Mouse (Mus musculus): ENCODE data around the gene Clp1. TPM values are rescaled to one million over a fixed set of nuclear protein-coding genes. Genes with fewer than 3 reads are reported as not detected.
A peak's percentile ranks its signal among the peaks of the same experiment; 100 is the strongest.
"Not testable (repeated sequence)": the region's sequence is repeated elsewhere in the genome, so short reads cannot be mapped to it uniquely, and the experiment has no call there.

The Clp1 gene
- polyA plus RNA-seq, 1 experiment, result 15.8 TPM

DNA sequence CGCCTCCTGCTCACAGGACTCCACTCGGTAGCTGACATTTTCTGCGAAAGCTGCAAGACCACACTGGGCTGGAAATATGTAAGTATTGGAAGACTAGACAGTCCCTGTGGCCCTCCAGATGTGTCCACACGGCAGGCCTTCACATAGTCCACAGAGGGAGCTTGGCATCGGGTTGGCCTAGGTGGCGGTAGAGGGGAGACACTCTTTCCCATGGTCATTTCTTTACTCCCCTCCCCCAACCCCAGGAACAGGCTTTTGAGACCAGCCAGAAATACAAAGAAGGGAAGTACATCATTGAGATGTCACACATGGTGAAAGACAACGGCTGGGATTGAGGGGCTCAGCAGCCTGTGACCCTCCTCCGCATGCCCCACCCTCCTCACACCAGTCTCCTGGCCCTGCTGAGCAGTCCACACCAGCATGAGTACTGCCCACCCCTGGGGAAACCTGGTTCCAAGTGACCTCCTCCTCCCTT lies 10.3 kb upstream of the Clp1 start:
- DNase-seq (ENCODE audit: low read depth), result peak; percentile 51
- TF ChIP-seq CTCF (IDR thresholded peaks at IDR 0.05; ENCODE audit: borderline replicate concordance, extremely low read depth, insufficient read depth, insufficient read length), result peak; percentile 31; the same call in 1 of the 2 replicates
- TF ChIP-seq POLR2A (IDR thresholded peaks at IDR 0.05; ENCODE audit: borderline replicate concordance, extremely low read depth, insufficient read depth, insufficient read length, poor library complexity, severe bottlenecking), result 0 out of 2 replicates have a peak, but pooled peaks have one; percentile 4

DNA sequence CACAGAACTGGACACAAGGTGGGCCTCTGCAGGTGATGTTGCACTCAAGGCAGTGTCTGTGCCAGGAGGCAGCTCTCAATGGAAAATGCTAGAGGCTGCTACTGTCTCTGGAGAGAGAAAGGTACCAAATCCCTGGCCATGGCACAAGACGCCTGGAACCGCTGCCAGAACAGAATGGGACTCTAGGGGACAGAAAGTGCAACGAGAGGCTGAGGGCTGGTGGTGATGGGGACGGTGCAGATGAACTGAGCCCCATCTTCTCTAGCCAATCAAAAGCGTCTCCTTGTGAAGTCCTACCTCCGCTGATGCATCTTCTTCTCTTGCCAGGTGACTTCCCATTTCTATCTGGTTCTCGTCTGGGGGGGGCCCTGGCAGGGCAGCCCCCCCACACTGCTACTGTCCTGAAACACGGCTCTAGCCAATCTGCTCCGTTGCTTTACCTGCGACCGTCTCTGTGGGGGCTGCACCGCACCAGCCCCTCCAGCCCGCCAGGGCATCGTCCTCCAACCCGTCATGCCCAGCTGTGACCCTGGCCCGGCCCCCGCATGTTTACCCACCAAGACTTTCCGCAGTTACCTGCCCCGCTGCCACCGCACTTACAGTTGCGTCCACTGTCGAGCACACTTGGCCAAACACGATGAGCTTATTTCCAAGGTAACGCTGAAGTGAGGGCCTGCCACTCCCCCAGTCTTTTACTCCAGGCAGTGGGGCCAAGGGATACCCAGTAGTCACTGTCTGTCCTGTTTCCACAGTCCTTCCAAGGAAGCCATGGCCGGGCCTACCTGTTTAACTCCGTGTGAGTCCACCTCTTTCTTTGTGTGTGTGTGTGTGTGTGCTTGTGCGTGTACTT lies 9.4 kb upstream of the Clp1 start:
- peak; percentile 36 for DNase-seq (ENCODE audit: low read depth)
- TF ChIP-seq CTCF (IDR thresholded peaks at IDR 0.05; ENCODE audit: borderline replicate concordance, extremely low read depth, insufficient read depth, insufficient read length) (no peak), POLR2A (IDR thresholded peaks at IDR 0.05; ENCODE audit: borderline replicate concordance, extremely low read depth, insufficient read depth, insufficient read length, poor library complexity, severe bottlenecking) (no peak)

DNA sequence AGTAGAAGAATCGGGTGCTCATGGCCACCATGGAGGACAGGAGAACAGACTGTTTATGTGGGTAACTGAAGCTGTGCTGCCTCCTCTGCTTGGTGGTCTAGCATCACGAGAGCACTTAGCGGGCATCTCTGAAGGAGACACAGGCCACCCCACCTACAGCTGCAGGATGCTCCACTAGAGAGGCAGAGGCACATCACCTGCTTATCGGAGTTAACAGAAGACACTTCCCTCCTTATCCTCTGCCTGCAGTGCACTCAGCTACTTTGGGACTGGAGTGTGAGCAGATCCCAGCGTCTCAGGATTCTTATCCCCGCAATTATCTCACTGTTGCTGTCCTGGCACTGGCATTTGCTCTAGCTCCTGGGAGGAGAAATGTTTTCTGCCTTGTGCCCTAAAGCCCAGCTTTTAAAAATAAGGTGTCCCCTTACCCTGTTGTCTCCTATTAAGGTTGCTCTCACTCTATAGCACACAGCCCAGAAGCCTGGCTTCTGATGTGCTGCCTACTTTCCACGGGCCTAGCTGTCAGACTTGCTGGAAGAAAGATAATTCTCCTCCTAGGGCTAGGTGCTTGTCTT lies 8.3 kb upstream of the Clp1 start:
- peak; percentile 43 for DNase-seq (ENCODE audit: low read depth)
- TF ChIP-seq POLR2A (IDR thresholded peaks at IDR 0.05; ENCODE audit: borderline replicate concordance, extremely low read depth, insufficient read depth, insufficient read length, poor library complexity, severe bottlenecking), result no peak
- TF ChIP-seq CTCF (IDR thresholded peaks at IDR 0.05; ENCODE audit: borderline replicate concordance, extremely low read depth, insufficient read depth, insufficient read length), result no peak

DNA sequence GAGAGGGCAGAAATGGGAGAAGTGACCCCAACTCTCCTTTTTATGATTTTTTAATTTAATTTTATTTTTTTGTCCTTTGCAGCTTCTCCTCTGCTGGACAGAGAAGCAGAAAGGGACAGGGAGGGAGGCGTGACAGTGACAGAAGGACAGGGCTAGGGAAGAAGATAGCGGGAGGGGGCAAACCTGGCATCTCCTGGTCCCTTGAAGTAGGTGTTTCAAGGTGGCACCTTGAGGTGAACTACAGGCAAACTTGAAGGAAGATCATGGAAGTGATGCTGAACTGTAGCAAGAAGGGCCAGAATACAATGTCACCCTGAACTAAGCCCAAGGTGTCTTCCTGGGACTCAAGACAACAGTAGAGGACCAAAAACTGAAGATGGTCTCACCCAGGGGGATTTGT lies 7.8 kb upstream of the Clp1 start:
- DNase-seq (ENCODE audit: low read depth), result no peak
- TF ChIP-seq CTCF (IDR thresholded peaks at IDR 0.05; ENCODE audit: borderline replicate concordance, extremely low read depth, insufficient read depth, insufficient read length) (no peak), POLR2A (IDR thresholded peaks at IDR 0.05; ENCODE audit: borderline replicate concordance, extremely low read depth, insufficient read depth, insufficient read length, poor library complexity, severe bottlenecking) (no peak)

DNA sequence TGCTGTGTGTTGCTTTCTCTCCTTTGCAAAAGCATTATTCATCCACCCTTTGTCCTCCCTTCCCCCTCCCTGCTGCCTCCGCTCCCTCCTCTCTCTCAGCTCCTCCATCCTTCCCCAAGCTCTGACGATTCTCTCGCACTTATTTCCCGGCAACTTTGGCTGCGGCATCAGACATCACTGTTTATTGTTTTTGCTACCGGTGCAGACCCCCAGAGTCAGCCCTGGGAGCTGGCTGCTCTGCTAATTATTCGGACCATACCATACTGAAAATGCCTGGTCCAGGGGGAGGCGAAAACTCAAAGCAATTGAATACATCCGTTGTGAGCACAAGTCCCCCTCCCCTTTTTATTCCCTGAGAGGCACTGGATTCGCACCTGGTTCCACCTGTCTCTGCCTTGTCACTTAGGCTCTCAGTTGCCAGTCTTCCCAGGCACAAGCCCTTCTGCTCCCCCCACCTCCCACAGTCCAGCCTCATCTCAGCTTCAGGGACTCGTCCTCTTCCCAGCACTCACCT lies 7.3 kb upstream of the Clp1 start:
- no peak for TF ChIP-seq CTCF (IDR thresholded peaks at IDR 0.05; ENCODE audit: borderline replicate concordance, extremely low read depth, insufficient read depth, insufficient read length)
- no peak for TF ChIP-seq POLR2A (IDR thresholded peaks at IDR 0.05; ENCODE audit: borderline replicate concordance, extremely low read depth, insufficient read depth, insufficient read length, poor library complexity, severe bottlenecking)
- peak; percentile 82 for DNase-seq (ENCODE audit: low read depth)

- TF ChIP-seq CTCF (IDR thresholded peaks at IDR 0.05; ENCODE audit: borderline replicate concordance, extremely low read depth, insufficient read depth, insufficient read length), result no peak
- no peak for TF ChIP-seq POLR2A (IDR thresholded peaks at IDR 0.05; ENCODE audit: borderline replicate concordance, extremely low read depth, insufficient read depth, insufficient read length, poor library complexity, severe bottlenecking)
- DNase-seq (ENCODE audit: low read depth), result peak; percentile 88
Observed at GRCm38 (mm10) chr2:84733579-84734300, 6.6 kb upstream of the Clp1 start, which contains the start of gene Ypel4. Gene Ypel4, plus strand, starts transcription at chr2:84734058.

- TF ChIP-seq CTCF (IDR thresholded peaks at IDR 0.05; ENCODE audit: borderline replicate concordance, extremely low read depth, insufficient read depth, insufficient read length) (no peak), POLR2A (IDR thresholded peaks at IDR 0.05; ENCODE audit: borderline replicate concordance, extremely low read depth, insufficient read depth, insufficient read length, poor library complexity, severe bottlenecking) (no peak)
- no peak for DNase-seq (ENCODE audit: low read depth)
Observed at GRCm38 (mm10) chr2:84732394-84732793, 5.2 kb upstream of the Clp1 start.

DNA sequence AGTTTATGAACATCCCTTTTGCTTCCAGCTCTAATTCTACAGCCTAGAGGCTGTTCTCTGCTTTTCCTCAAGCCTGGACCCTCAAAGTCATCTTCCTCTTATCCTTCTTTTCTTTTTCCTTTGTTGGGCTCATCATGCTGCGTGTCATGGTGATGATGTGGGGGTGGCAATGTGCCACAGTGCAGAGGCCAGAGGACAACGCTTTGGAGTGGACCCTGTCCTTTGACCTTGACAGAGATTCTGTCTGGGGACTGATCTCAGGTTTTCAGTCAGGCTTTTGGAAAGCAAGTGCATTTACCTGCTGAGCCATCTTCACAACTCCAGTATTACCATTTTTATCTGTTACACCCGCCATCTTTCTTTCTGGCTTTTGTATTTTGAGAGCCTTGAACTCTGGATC lies 4.1 kb upstream of the Clp1 start:
- no peak for TF ChIP-seq POLR2A (IDR thresholded peaks at IDR 0.05; ENCODE audit: borderline replicate concordance, extremely low read depth, insufficient read depth, insufficient read length, poor library complexity, severe bottlenecking)
- no peak for TF ChIP-seq CTCF (IDR thresholded peaks at IDR 0.05; ENCODE audit: borderline replicate concordance, extremely low read depth, insufficient read depth, insufficient read length)
- no peak for DNase-seq (ENCODE audit: low read depth)

- DNase-seq (ENCODE audit: low read depth), result not testable (repeated sequence)
Observed at GRCm38 (mm10) chr2:84728191-84728590, 1.0 kb upstream of the Clp1 start.

DNA sequence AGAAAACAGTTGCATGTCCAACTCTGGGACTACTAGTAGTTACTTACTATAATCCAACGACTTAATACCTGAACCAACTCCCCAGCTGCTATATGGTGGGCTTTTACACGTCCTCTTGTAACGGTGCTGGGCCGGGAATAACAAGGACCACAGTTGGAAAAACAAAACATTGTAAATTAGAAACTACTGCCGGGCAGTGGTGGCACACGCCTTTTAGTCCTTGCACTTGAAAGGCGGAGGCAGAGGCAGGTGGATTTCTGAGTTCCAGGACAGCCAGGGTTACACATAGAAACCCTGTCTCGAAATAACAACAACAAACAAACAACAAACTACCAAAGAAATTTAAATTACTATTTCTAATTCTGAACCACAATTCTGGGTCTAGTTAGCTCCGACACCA lies 434 bp downstream of the Clp1 start:
- DNase-seq (ENCODE audit: low read depth), result no peak
- TF ChIP-seq POLR2A (IDR thresholded peaks at IDR 0.05; ENCODE audit: borderline replicate concordance, extremely low read depth, insufficient read depth, insufficient read length, poor library complexity, severe bottlenecking) (no peak), CTCF (IDR thresholded peaks at IDR 0.05; ENCODE audit: borderline replicate concordance, extremely low read depth, insufficient read depth, insufficient read length) (no peak)

DNA sequence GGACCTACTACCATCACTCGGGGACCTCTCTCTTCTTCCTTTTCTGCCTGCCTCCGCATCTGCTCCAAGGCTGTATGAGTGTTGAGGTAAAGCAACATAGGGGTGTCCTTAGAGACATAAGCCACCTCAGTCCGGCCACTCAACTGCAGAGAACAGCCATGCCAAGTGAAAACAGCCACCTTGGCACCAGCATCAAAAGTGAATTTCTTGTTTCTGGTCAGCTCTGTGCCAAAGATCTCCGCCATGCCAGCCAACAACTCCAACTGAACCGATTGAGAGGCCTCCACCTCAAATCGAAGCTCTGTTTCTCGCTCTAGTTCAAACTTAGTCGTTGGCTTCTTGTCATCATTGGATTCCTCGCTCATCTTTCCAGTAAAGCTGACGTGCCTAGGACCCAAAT lies 1.4 kb downstream of the Clp1 start:
- no peak for DNase-seq (ENCODE audit: low read depth)
- TF ChIP-seq CTCF (IDR thresholded peaks at IDR 0.05; ENCODE audit: borderline replicate concordance, extremely low read depth, insufficient read depth, insufficient read length), result no peak
- no peak for TF ChIP-seq POLR2A (IDR thresholded peaks at IDR 0.05; ENCODE audit: borderline replicate concordance, extremely low read depth, insufficient read depth, insufficient read length, poor library complexity, severe bottlenecking)

Measured in brain, embryonic 14.5 days (tissue).